Mouse (Mus musculus) cerebellum, adult (tissue): ENCODE measurements at regions not wholly inside any gene's neighbourhood (a gene's known extent, or its start where the extent isn't known, plus 50 kb on each side); places are given as distances from the start of the nearest gene placed in this dataset.

Experiments
- ATAC-seq: cut with Nextera tagmentation; 2 replicates; pipeline ENCODE4 v1.9.2; 2017; ENCODE audit warnings: mild to moderate bottlenecking, moderate library complexity, mixed read lengths; ENCODE audit not compliant: insufficient number of reproducible peaks, low FRiP score, low TSS enrichment

- ATAC-seq, result no peak
Observed at GRCm38 (mm10) chr2:137635019-137635621, 518.7 kb upstream of the Jag1 start.

GRCm38 (mm10) chr2:137616637-137617036 is 500.2 kb upstream of the Jag1 start:
- ATAC-seq, result no peak

DNA sequence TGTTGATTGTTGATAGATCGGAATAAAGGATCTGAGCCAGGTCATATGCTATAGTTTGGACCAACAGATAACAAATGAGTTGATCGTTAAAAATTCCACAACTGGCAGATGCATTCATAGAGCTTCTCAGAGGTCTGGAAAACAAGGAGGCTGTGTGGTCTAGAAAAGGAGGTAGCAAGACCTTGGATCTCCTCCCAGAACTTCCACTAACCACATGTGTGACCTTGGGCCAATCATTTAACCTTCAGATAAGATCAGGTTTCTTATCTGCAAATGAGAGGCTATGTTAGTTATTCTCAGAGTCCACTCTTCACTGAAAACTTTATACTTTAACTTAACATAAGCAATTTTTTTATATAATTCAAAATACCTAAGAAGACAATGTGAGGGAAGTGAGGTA is 497.3 kb upstream of the Jag1 start:
- ATAC-seq, result no peak

GRCm38 (mm10) chr2:137608506-137608905 is 492.1 kb upstream of the Jag1 start:
- no peak for ATAC-seq

- no peak for ATAC-seq
Observed at GRCm38 (mm10) chr2:137598136-137598535, 481.7 kb upstream of the Jag1 start.

DNA sequence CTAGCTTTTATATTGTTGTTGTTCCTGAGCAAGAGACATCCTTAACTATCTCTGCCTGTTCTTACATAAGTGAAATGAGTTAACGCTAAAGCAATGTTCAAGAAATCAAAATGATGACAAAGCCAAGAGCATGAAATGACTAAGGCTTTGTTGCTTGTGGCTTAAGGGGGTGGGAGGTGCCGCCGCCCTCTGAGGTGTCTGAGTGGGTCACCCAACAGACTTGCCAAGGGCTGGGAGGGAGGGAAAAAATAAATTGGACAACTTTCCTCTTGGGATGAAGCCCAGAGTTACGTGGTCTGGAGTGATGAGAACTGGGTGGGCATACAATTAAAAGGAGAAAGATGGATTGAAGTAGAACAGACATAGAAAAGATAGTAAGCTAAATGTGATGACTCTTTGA is 478.1 kb upstream of the Jag1 start:
- ATAC-seq, result no peak

GRCm38 (mm10) chr2:137591551-137591950 is 475.1 kb upstream of the Jag1 start:
- ATAC-seq, result no peak

GRCm38 (mm10) chr2:137581491-137581890 is 465.0 kb upstream of the Jag1 start:
- ATAC-seq, result no peak

GRCm38 (mm10) chr2:137575750-137576149 is 459.3 kb upstream of the Jag1 start:
- no peak for ATAC-seq

- no peak for ATAC-seq
Observed at GRCm38 (mm10) chr2:137574845-137575449, 458.5 kb upstream of the Jag1 start.

- no peak for ATAC-seq
Observed at GRCm38 (mm10) chr2:137571146-137571545, 454.7 kb upstream of the Jag1 start.

DNA sequence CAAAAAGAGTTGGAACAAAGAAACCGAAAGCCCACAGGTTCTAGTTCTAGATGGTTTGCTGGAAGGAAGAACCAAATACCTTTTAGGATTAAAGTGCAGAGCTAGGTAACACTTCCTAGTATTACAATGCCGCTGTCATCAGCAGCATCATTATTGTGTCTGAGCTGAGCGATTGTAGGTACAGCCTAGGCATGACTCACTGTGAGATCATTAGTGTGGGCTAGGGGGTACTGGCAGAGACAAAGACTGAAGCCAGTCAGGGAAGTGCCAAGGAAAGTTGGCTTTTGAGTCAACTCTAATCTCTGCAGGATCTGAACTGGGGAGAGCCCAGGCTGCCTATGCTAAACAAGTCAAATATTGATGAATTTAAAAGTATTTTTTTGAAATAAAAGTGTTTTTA is 450.2 kb upstream of the Jag1 start:
- ATAC-seq, result no peak

DNA sequence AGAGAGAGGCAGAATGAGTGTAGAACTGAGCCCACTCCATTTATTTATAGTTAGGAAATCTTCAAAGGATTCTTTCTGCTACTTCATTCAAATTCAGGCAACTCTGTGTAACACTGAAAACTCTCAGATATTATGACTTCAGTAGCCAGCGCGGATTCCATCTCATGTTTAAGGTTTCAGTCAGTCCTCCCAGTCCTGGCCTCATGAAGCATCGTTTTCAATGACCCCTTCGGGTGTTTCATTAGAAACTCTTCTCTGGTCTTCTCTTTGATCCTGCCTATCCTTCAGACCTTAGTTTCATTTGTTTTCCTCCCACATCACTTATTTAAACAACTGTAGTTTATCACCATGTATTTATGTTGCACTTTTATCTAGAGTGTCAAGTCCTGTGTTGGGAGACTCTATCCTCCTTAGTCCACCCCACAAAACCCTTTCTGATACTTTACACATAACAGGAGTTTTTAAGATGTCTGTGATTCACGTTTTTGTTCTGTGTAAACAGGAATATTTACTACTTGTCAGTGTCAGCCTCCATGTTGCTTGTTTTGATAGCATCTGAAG is 447.7 kb upstream of the Jag1 start:
- ATAC-seq, result no peak

- ATAC-seq, result no peak
Observed at GRCm38 (mm10) chr2:137560366-137560765, 443.9 kb upstream of the Jag1 start.

DNA sequence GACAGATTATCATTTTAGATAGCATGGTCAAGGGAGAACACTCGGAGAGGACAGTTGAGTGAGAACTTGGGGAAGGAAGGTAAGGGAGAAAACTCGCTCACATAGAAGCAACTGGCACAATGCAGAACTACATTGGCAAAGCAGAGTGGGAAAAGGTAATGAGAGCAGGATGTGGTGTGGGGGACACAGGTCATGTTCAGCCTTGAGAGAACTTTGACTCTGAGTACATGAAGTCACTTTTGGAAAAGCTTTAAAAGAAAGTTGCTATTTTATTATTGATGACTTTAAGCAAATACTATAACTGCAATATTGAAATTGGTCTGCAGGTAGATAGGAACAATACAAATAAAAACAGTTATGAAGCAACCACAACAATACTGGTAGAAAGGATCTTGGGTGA is 437.4 kb upstream of the Jag1 start:
- no peak for ATAC-seq

DNA sequence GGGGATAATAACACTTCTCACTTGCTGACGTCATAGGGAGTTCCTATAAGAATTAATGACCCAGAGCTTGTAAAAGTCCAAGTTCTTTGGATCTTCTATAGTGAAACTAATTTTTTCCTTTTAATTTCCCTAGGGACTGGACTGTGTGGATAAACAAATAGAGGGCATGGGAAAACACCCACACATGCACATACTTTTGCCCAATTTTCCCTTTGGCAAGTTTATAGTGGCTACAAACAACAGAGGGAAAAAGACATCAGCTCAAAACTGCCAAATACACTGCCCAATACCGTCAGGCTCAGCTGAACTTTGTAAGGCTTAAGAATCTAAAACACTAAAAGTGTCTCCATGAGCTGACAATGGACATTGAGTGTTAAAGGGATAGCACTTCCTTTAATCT is 420.1 kb upstream of the Jag1 start:
- no peak for ATAC-seq

- no peak for ATAC-seq
Observed at GRCm38 (mm10) chr2:137516271-137516670, 399.8 kb upstream of the Jag1 start.

DNA sequence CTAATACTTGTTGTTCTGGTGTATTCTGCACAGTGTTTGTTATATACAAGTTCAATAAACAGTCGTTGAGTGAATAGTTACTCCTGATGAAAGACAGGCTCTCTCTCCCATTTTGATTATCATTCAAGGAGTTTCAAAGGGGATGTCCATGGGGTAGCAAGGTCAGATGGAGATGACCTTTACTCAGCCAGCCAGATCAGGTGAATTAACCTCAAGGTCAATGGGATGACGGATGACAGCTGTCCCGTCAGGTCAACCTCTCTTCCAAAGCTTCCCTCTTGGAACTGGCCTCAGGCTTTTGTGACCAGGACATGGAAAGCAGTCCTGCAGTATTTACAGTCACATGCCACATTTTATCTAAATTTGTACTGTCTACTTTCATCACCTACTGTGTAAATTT is 398.6 kb upstream of the Jag1 start:
- ATAC-seq, result no peak

DNA sequence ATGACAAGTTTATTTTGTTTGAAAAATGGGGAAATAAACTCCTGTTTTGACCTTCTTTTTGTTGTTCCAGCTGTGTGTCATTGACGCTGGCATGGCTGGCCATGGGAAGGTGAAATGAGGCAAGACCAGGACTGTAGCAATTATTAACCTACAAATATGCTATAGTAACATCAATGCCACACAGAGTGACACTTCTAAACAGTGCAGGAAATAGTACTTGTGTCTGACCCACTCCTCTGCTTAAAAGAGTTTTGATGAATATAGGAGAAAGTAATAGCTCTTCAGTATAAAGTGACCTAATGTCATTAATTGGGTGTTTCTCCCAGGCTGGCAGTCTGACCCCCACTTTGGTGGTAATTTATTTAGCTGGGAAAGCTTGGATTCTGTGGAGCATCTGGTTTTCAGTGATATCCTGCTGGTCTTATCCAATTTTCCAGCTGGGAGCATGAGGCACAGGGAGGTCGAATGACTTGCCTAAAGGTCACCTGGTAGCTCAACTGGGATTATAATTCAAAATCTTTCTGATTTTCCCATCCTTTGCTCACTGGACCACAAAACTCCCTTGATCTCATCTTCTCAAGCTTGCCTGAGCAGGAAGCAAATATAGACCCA is 397.6 kb upstream of the Jag1 start:
- ATAC-seq, result no peak

DNA sequence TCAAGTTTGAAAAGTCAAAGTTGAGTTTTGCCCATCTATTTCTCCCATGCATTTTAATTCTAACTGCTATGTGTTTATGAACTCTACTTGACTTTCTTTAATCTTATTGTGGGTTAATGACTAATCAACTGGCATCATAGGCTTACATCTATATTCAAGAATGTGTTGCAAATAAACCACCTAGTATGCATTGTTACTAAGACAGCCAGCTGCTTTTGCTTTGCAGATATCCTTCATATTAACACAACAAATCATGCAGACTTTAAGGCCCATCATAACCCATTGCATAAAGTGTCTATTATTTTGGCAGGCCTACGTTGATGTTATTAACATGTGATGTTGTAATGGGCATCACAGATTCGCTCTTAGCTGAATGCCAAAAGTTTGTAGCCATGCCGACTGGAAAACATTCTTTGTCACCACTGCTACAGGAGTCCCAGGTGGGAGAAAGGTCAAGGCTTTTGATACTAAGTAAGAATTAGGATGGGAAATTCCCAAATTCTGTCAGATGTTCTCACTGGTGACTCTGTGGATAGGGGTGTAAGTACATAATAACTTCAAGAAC is 394.3 kb upstream of the Jag1 start:
- no peak for ATAC-seq

- ATAC-seq, result no peak
Observed at GRCm38 (mm10) chr2:137501236-137501635, 384.8 kb upstream of the Jag1 start.
